Mouse (Mus musculus) kidney, postnatal 10 days (tissue): ENCODE measurements around the gene Gm10192.
"Not testable (repeated sequence)": the region's sequence is repeated elsewhere in the genome, so short reads cannot be mapped to it uniquely, and the experiment has no call there.

ENCODE experiments used
- DNase-seq: peaks from one replicate; pipeline ENCODE4 v3.0.0; 2021; ENCODE audit warnings: mixed read lengths

Gene Gm10192

DNA sequence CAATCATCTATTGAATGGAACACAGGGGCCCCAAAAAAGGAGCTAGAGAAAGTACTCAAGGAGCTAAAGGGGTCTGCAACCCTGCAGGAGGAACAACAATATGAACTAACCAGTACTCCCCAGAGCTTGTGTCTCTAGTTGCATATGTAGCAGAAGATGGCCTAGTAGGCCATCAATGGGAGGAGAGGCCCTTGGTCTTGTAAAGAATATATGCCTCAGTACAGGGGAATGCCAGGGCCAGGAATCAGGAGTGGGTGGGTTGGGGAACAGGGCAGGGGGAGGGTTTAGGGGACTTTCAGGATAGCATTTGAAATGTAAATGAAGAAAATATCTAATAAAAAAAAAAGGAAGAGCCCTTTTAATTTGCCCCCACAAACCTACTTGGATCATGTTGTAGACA lies at the start of gene Gm10192:
Gene Gm10192 (minus strand): TSS at position 101 of the 400 bp plus-strand sequence.
- DNase-seq: not testable (repeated sequence)

DNA sequence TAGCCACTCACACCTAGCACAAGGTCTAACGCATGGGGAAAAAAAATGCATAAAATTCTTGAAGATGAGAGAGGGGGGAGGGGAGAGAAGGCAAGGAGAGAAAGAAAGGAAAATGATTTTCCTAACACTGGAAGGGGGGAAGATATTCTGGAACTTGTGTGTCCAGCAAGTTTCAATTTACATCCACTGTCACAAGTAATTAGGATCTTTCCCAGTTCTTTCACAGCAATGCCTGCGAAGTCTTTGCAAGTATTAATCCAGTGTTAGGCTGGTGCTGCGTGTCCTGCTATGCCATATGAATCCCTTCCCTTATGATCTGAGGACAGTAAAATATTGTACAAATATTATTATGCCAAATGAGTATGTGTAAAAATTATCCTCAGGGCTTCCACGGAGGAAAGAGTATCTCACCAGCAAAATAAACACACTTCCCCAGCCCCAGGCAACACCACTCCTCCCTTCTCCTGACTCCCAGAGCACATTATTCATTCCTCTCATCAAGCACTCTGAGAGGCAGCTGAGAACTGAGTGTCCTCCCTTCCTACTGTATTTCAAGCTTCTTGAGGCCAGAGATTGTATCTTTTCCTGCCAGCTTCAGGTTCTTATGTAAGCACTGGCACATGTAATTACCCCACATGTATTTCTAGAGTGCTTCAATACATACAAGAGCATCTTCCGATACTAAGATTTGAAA lies 47.6 kb upstream of the Gm10192 start:
- DNase-seq: no peak

DNA sequence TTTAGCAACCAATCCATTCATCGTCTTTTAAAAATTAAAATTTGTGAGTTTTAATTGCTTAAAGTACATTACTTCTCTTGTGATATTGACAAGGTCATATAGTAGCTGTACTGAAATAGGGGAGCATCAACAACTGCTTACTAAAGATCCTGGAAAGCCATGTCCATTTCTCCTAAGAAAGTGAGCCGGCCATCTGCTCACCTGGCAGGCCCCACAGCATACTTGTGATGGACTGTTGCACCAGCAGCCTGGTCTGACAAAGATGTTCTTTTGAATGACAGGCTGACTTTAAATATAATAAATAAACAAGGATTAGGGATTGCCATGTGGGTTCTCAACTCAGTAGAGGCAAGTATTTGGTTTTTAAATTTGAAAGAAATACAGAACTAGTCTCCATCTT lies 36.7 kb upstream of the Gm10192 start:
- no peak for DNase-seq

GRCm38 (mm10) chr4:97217906-97218305 lies 34.9 kb upstream of the Gm10192 start:
- no peak for DNase-seq

- no peak for DNase-seq
Observed at GRCm38 (mm10) chr4:97212514-97212913, 29.5 kb upstream of the Gm10192 start.

- not testable (repeated sequence) for DNase-seq
Observed at GRCm38 (mm10) chr4:97202986-97203385, 20.0 kb upstream of the Gm10192 start.

- DNase-seq: no peak
Observed at GRCm38 (mm10) chr4:97193176-97193575, 10.2 kb upstream of the Gm10192 start.

DNA sequence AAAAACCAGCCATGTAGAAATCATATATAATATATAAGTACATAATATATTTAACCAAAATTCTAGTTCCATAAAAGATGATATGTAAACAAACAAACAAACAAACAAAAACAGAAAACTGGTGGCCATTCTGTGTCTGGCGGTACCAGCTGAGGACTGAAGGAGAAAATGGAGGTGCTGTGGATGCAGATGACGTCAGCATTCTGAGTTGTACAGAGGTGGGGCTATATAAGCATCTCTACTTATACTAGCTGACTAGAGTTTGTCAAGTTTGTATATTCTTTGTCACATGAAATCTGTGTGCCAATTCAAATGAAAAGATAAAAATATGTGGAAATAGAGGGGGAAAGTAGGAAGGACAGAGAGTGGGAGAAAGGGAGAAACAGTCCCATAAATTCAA lies 9.6 kb upstream of the Gm10192 start:
- DNase-seq: no peak

- no peak for DNase-seq
Observed at GRCm38 (mm10) chr4:97180396-97180795, 2.6 kb downstream of the Gm10192 start.

DNA sequence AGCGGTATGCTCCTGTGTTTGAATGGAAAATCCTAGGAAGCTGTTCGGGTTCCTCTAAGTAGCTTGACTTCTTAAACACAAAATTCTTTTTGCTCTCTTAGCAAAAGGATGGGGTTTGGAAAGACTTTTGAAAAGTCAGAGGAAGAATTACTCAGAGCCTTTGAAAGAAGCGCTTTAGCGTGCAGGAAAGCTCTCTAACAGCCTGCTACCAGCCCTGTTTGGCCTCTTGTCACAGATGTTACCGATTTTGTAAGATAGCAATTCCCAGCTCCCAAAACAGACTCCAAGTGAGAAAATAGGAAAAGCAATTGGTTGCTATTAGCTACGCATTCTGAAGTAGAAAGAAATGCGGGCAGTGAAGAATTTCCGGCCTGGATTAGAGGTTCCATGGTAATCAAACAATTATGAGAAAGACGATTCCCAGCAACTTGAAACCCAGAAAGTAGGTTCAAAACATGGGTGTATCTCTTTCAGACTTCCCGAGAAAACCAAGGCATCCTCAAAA lies 26.1 kb downstream of the Gm10192 start:
- no peak for DNase-seq

- DNase-seq: no peak
Observed at GRCm38 (mm10) chr4:97156084-97156483, 26.9 kb downstream of the Gm10192 start.

- DNase-seq: no peak
Observed at GRCm38 (mm10) chr4:97153554-97153953, 29.4 kb downstream of the Gm10192 start.

- no peak for DNase-seq
Observed at GRCm38 (mm10) chr4:97142484-97142883, 40.5 kb downstream of the Gm10192 start.
